Mouse (Mus musculus) liver, embryonic 11.5 days (tissue): Measurements from ENCODE around the gene Ampd3. TPM values are rescaled to one million over a fixed set of nuclear protein-coding genes. Genes with fewer than 3 reads are reported as not detected.

Experiments
- ATAC-seq: fragments of 200-750 bp; cut with Nextera tagmentation; replicated peaks from 2 replicates; pipeline ENCODE4 v1.8.0; 2017; ENCODE audit warnings: moderate number of reproducible peaks, mild to moderate bottlenecking, moderate TSS enrichment, moderate library complexity; ENCODE audit not compliant: low FRiP score
- DNase-seq: peaks from one replicate; pipeline ENCODE4 v3.0.0-alpha.2; 2017; ENCODE audit warnings: low spot score
- H3K27ac ChIP-seq: fragments of 300-500 bp; sonication (generic); 2 replicates; pipeline ENCODE4 v1.5.1; 2014; ENCODE audit warnings: mild to moderate bottlenecking, low read depth, low read length, control low read depth
- H3K27me3 ChIP-seq: fragments of 300-500 bp; sonication (generic); replicated peaks from 2 replicates; pipeline ENCODE4 v1.6.1; 2014; ENCODE audit warnings: low read length, mixed read lengths; ENCODE audit not compliant: control insufficient read depth, insufficient read depth
- H3K36me3 ChIP-seq: fragments of 300-500 bp; sonication (generic); 2 replicates; pipeline ENCODE4 v1.6.1; 2014; ENCODE audit warnings: mild to moderate bottlenecking, low read length, moderate library complexity, mixed read lengths; ENCODE audit not compliant: control insufficient read depth, insufficient read depth
- H3K4me1 ChIP-seq: fragments of 300-500 bp; sonication (generic); replicated peaks from 2 replicates; pipeline ENCODE4 v1.6.1; 2014; ENCODE audit warnings: low read length, mixed read lengths; ENCODE audit not compliant: control insufficient read depth, insufficient read depth
- H3K4me2 ChIP-seq: fragments of 300-500 bp; sonication (generic); 2 replicates; pipeline ENCODE4 v1.6.1; 2014; ENCODE audit warnings: mild to moderate bottlenecking, control low read depth, moderate library complexity
- H3K4me3 ChIP-seq: fragments of 300-500 bp; sonication (generic); 2 replicates; pipeline ENCODE4 v1.5.1; 2014; ENCODE audit warnings: low read depth, low read length, control low read depth
- H3K9ac ChIP-seq: fragments of 300-500 bp; sonication (generic); 2 replicates; pipeline ENCODE4 v1.6.1; 2014; ENCODE audit warnings: low read depth, low read length, control low read depth
- H3K9me3 ChIP-seq: fragments of 300-500 bp; sonication (generic); 2 replicates; pipeline ENCODE4 v1.6.1; 2016; ENCODE audit warnings: low read length, inconsistent platforms, mixed read lengths; ENCODE audit not compliant: control insufficient read depth
- WGBS: fragments of 180-500 bp; shearing (Covaris S2); extraction: QIAGEN DNeasy Blood & Tissue Kit; methylation state at CpG from one replicate; pipeline ENCODE4 v1.1.7; 2014; 5-methylcytosine and 5-hydroxymethylcytosine counted together
- polyA plus RNA-seq: library from polyadenylated mRNA; unstranded; fragments of >200 nt; fragmentation: Nextera tagmentation; extraction: Ambion mirVana; gene quantifications from 2 replicates; pipeline ENCODE4 v1.2.1, GENCODE M21; 2014

Gene Ampd3
- polyA plus RNA-seq, 1 experiment from 2014 or later, result 41.1 TPM

GRCm38 (mm10) chr7:110782135-110782534 lies 14.1 kb downstream of the Ampd3 start:
- WGBS, result 63% methylated on average over 7 of the region's 7 CpGs
- no peak for DNase-seq
- no peak for ATAC-seq
- Histone ChIP-seq H3K27me3 (no peaks in the 10 kb centered on the region), H3K36me3 (peaks cover 9% of the 10 kb centered on the region; the same call in 1 of the 2 replicates), H3K9ac (no peak overlapping the region), H3K9me3 (no peaks in the 10 kb centered on the region), H3K4me1 (peaks cover 45% of the 10 kb centered on the region), H3K4me3 (no peak overlapping the region), H3K4me2 (no peak overlapping the region), H3K27ac (no peak overlapping the region)

GRCm38 (mm10) chr7:110782845-110783478 lies 15.0 kb downstream of the Ampd3 start:
- Histone ChIP-seq H3K9ac (no peak overlapping the region), H3K27ac (no peak overlapping the region), H3K4me1 (peaks cover 37% of the 10 kb centered on the region), H3K36me3 (peaks cover 7% of the 10 kb centered on the region; the same call in 1 of the 2 replicates), H3K4me3 (no peak overlapping the region), H3K9me3 (no peaks in the 10 kb centered on the region), H3K4me2 (no peak overlapping the region), H3K27me3 (no peaks in the 10 kb centered on the region)
- ATAC-seq (no peak), DNase-seq (no peak)
- WGBS, result 66% methylated on average over 10 of the region's 10 CpGs

GRCm38 (mm10) chr7:110784965-110785364 lies 17.0 kb downstream of the Ampd3 start:
- ATAC-seq (no peak), DNase-seq (no peak)
- Histone ChIP-seq H3K9me3 (no peaks in the 10 kb centered on the region), H3K4me2 (no peak overlapping the region), H3K4me1 (peaks cover 23% of the 10 kb centered on the region), H3K27me3 (no peaks in the 10 kb centered on the region), H3K4me3 (no peak overlapping the region), H3K36me3 (peaks cover 5% of the 10 kb centered on the region; the same call in 1 of the 2 replicates), H3K9ac (no peak overlapping the region), H3K27ac (no peak overlapping the region)
- WGBS, result 73% methylated on average over 8 of the region's 8 CpGs

GRCm38 (mm10) chr7:110785741-110786146 lies 17.7 kb downstream of the Ampd3 start:
- no peak for DNase-seq
- WGBS, result 79% methylated on average over 3 of the region's 3 CpGs
- H3K27ac ChIP-seq, result no peak overlapping the region
- H3K27me3 ChIP-seq, result no peaks in the 10 kb centered on the region
- no peak overlapping the region for H3K4me3 ChIP-seq
- no peak for ATAC-seq
- no peak overlapping the region for H3K9ac ChIP-seq
- no peaks in the 10 kb centered on the region for H3K9me3 ChIP-seq
- peaks cover 17% of the 10 kb centered on the region for H3K4me1 ChIP-seq
- H3K4me2 ChIP-seq, result no peak overlapping the region
- H3K36me3 ChIP-seq, result no peaks in the 10 kb centered on the region; the same call in 1 of the 2 replicates

- no peaks in the 10 kb centered on the region; the same call in 1 of the 2 replicates for H3K36me3 ChIP-seq
- no peak overlapping the region for H3K4me2 ChIP-seq
- 74% methylated on average over 6 of the region's 6 CpGs for WGBS
Measured at GRCm38 (mm10) chr7:110787310-110787709, 19.3 kb downstream of the Ampd3 start.

GRCm38 (mm10) chr7:110790878-110791277 lies 22.9 kb downstream of the Ampd3 start:
- Histone ChIP-seq H3K27ac (no peak overlapping the region), H3K36me3 (no peaks in the 10 kb centered on the region; the same call in 1 of the 2 replicates), H3K9ac (no peak overlapping the region), H3K4me1 (no peaks in the 10 kb centered on the region), H3K9me3 (no peaks in the 10 kb centered on the region), H3K4me3 (no peak overlapping the region), H3K27me3 (no peaks in the 10 kb centered on the region), H3K4me2 (no peak overlapping the region)
- ATAC-seq (no peak), DNase-seq (no peak)
- 72% methylated on average over 8 of the region's 8 CpGs for WGBS

More at GRCm38 (mm10) chr7:110787310-110787709, 19.3 kb downstream of the Ampd3 start:
- no peak overlapping the region for H3K4me3 ChIP-seq
- ATAC-seq, result no peak
- H3K27ac ChIP-seq, result no peak overlapping the region
- peaks cover under 1% of the 10 kb centered on the region; the same call in 1 of the 2 replicates for H3K4me1 ChIP-seq
- H3K9ac ChIP-seq, result no peak overlapping the region
- no peaks in the 10 kb centered on the region for H3K9me3 ChIP-seq
- no peak for DNase-seq
- H3K27me3 ChIP-seq, result no peaks in the 10 kb centered on the region

- Histone ChIP-seq H3K4me3 (no peak overlapping the region), H3K27me3 (no peaks in the 10 kb centered on the region), H3K4me1 (no peaks in the 10 kb centered on the region; the same call in 1 of the 2 replicates), H3K4me2 (no peak overlapping the region), H3K9ac (no peak overlapping the region), H3K9me3 (no peaks in the 10 kb centered on the region), H3K36me3 (no peaks in the 10 kb centered on the region; the same call in 1 of the 2 replicates), H3K27ac (no peak overlapping the region)
- DNase-seq, result no peak
- no peak for ATAC-seq
- WGBS, result 84% methylated on average over 5 of the region's 5 CpGs
Measured at GRCm38 (mm10) chr7:110792201-110792600, 24.2 kb downstream of the Ampd3 start.

- Histone ChIP-seq H3K36me3 (peaks cover under 1% of the 10 kb centered on the region; the same call in 1 of the 2 replicates), H3K4me2 (no peak overlapping the region), H3K9me3 (no peaks in the 10 kb centered on the region), H3K4me1 (no peaks in the 10 kb centered on the region; the same call in 1 of the 2 replicates), H3K27ac (no peak overlapping the region), H3K27me3 (no peaks in the 10 kb centered on the region), H3K4me3 (no peak overlapping the region), H3K9ac (no peak overlapping the region)
- ATAC-seq, result no peak
- 92% methylated on average over 2 of the region's 2 CpGs for WGBS
- no peak for DNase-seq
Measured at GRCm38 (mm10) chr7:110792834-110793233, 24.8 kb downstream of the Ampd3 start.

- DNase-seq (no peak), ATAC-seq (no peak)
- H3K4me1 ChIP-seq, result no peaks in the 10 kb centered on the region; the same call in 1 of the 2 replicates
- H3K27ac ChIP-seq, result no peak overlapping the region
- no peak overlapping the region for H3K4me3 ChIP-seq
- WGBS, result 80% methylated on average over 4 of the region's 4 CpGs
- no peak overlapping the region for H3K9ac ChIP-seq
- H3K27me3 ChIP-seq, result no peaks in the 10 kb centered on the region
- no peak overlapping the region for H3K4me2 ChIP-seq
- H3K36me3 ChIP-seq, result peaks cover 3% of the 10 kb centered on the region; the same call in 1 of the 2 replicates
- no peaks in the 10 kb centered on the region for H3K9me3 ChIP-seq
Measured at GRCm38 (mm10) chr7:110794722-110795121, 26.7 kb downstream of the Ampd3 start.
